Mouse (Mus musculus): ENCODE data around the gene Paxbp1. TPM values are rescaled to one million over a fixed set of nuclear protein-coding genes. Genes with fewer than 3 reads are reported as not detected.

The Paxbp1 gene
- polyA plus RNA-seq, 1 experiment from 2014 or later: 51.8 TPM

- Histone ChIP-seq H3K4me2 (ENCODE audit: low read depth, low read length) (peak overlapping the region; percentile 89), H3K9ac (ENCODE audit: low read depth, low read length) (peak overlapping the region; percentile 80), H3K36me3 (ENCODE audit: control insufficient read depth, insufficient read depth, low read length) (peaks cover 31% of the 10 kb centered on the region), H3K9me3 (ENCODE audit: control insufficient read depth, low read length) (no peaks in the 10 kb centered on the region), H3K4me3 (ENCODE audit: low read depth, low read length) (peak overlapping the region; percentile 89), H3K27me3 (replicated peaks; ENCODE audit: control insufficient read depth, insufficient read depth, low read length) (no peaks in the 10 kb centered on the region), H3K27ac (replicated peaks; ENCODE audit: low read depth, low read length) (peak overlapping the region; percentile 85; the same call in 1 of the 2 replicates), H3K4me1 (ENCODE audit: control insufficient read depth, insufficient read depth, low read length) (peaks cover 8% of the 10 kb centered on the region)
- DNase-seq (ENCODE audit: low spot score): no peak
- no peak for ATAC-seq (ENCODE audit: low read depth)
- 30% methylated on average over 3 of the region's 3 CpGs for whole genome bisulfite sequencing
Observed at GRCm38 (mm10) chr16:91011847-91012246, 32.5 kb downstream of the Paxbp1 start.

GRCm38 (mm10) chr16:91011021-91011683, 33.2 kb downstream of the Paxbp1 start, which contains the start of gene Synj1:
Synj1 (minus strand) TSS chr16:91011308.
- peak; percentile 96 for ATAC-seq (ENCODE audit: low read depth)
- peak within 1 kb of the TSS; percentile 89 for H3K4me2 ChIP-seq (ENCODE audit: low read depth, low read length)
- peaks cover 8% of the 10 kb centered on the region for H3K4me1 ChIP-seq (ENCODE audit: control insufficient read depth, insufficient read depth, low read length)
- DNase-seq (ENCODE audit: low spot score): peak; percentile 96
- H3K27me3 ChIP-seq (replicated peaks; ENCODE audit: control insufficient read depth, insufficient read depth, low read length): no peaks in the 10 kb centered on the region
- peaks cover 28% of the 10 kb centered on the region for H3K36me3 ChIP-seq (ENCODE audit: control insufficient read depth, insufficient read depth, low read length)
- WGBS: under 1% methylated on average over 41 of the region's 66 CpGs
- H3K4me3 ChIP-seq (ENCODE audit: low read depth, low read length): peak within 1 kb of the TSS; percentile 89
- H3K9me3 ChIP-seq (ENCODE audit: control insufficient read depth, low read length): no peaks in the 10 kb centered on the region
- peak within 1 kb of the TSS; percentile 80 for H3K9ac ChIP-seq (ENCODE audit: low read depth, low read length)
- peak within 1 kb of the TSS; percentile 85 for H3K27ac ChIP-seq (replicated peaks; ENCODE audit: low read depth, low read length)

- ATAC-seq (ENCODE audit: low read depth) (peak; percentile 60; the same call in 1 of the 2 replicates), DNase-seq (ENCODE audit: low spot score) (no peak)
- Histone ChIP-seq H3K9me3 (ENCODE audit: control insufficient read depth, low read length) (no peaks in the 10 kb centered on the region), H3K36me3 (ENCODE audit: control insufficient read depth, insufficient read depth, low read length) (peaks cover 22% of the 10 kb centered on the region), H3K9ac (ENCODE audit: low read depth, low read length) (peak overlapping the region; percentile 80), H3K4me3 (ENCODE audit: low read depth, low read length) (peak overlapping the region; percentile 89), H3K27ac (replicated peaks; ENCODE audit: low read depth, low read length) (peak overlapping the region; percentile 85), H3K4me2 (ENCODE audit: low read depth, low read length) (peak overlapping the region; percentile 89), H3K4me1 (ENCODE audit: control insufficient read depth, insufficient read depth, low read length) (peaks cover 8% of the 10 kb centered on the region), H3K27me3 (replicated peaks; ENCODE audit: control insufficient read depth, insufficient read depth, low read length) (no peaks in the 10 kb centered on the region)
- under 1% methylated on average over 41 of the region's 42 CpGs for WGBS
Observed at GRCm38 (mm10) chr16:91010581-91011020, 33.7 kb downstream of the Paxbp1 start.

- peak overlapping the region; percentile 85; the same call in 1 of the 2 replicates for H3K27ac ChIP-seq (replicated peaks; ENCODE audit: low read depth, low read length)
- DNase-seq (ENCODE audit: low spot score): peak; percentile 14
- WGBS: 2% methylated on average over 19 of the region's 19 CpGs
Observed at GRCm38 (mm10) chr16:91009942-91010529, 34.3 kb downstream of the Paxbp1 start.

GRCm38 (mm10) chr16:91004915-91005538, 39.3 kb downstream of the Paxbp1 start:
- H3K36me3 ChIP-seq (ENCODE audit: control insufficient read depth, insufficient read depth, low read length): no peaks in the 10 kb centered on the region
- 82% methylated on average over 4 of the region's 4 CpGs for WGBS

More at GRCm38 (mm10) chr16:91009942-91010529, 34.3 kb downstream of the Paxbp1 start:
- ATAC-seq (ENCODE audit: low read depth): no peak
- H3K4me2 ChIP-seq (ENCODE audit: low read depth, low read length): peak overlapping the region; percentile 89
- H3K36me3 ChIP-seq (ENCODE audit: control insufficient read depth, insufficient read depth, low read length): peaks cover 16% of the 10 kb centered on the region
- peak overlapping the region; percentile 89 for H3K4me3 ChIP-seq (ENCODE audit: low read depth, low read length)
- peaks cover 8% of the 10 kb centered on the region for H3K4me1 ChIP-seq (ENCODE audit: control insufficient read depth, insufficient read depth, low read length)
- no peaks in the 10 kb centered on the region for H3K9me3 ChIP-seq (ENCODE audit: control insufficient read depth, low read length)
- peak overlapping the region; percentile 80 for H3K9ac ChIP-seq (ENCODE audit: low read depth, low read length)
- H3K27me3 ChIP-seq (replicated peaks; ENCODE audit: control insufficient read depth, insufficient read depth, low read length): no peaks in the 10 kb centered on the region

GRCm38 (mm10) chr16:91001098-91001497, 43.2 kb downstream of the Paxbp1 start:
- no peak for DNase-seq (ENCODE audit: low spot score)
- Histone ChIP-seq H3K4me2 (ENCODE audit: low read depth, low read length) (no peak overlapping the region), H3K27me3 (replicated peaks; ENCODE audit: control insufficient read depth, insufficient read depth, low read length) (no peaks in the 10 kb centered on the region), H3K36me3 (ENCODE audit: control insufficient read depth, insufficient read depth, low read length) (no peaks in the 10 kb centered on the region), H3K4me1 (ENCODE audit: control insufficient read depth, insufficient read depth, low read length) (0 out of 2 replicates have a peak, but pooled peaks cover 3% of the 10 kb centered on the region), H3K4me3 (ENCODE audit: low read depth, low read length) (no peak overlapping the region), H3K9me3 (ENCODE audit: control insufficient read depth, low read length) (no peaks in the 10 kb centered on the region), H3K9ac (ENCODE audit: low read depth, low read length) (no peak overlapping the region), H3K27ac (replicated peaks; ENCODE audit: low read depth, low read length) (no peak overlapping the region)
- 76% methylated on average over 2 of the region's 2 CpGs for WGBS
- no peak for ATAC-seq (ENCODE audit: low read depth)

More at GRCm38 (mm10) chr16:91004915-91005538, 39.3 kb downstream of the Paxbp1 start:
- Histone ChIP-seq H3K9ac (ENCODE audit: low read depth, low read length) (no peak overlapping the region), H3K4me1 (ENCODE audit: control insufficient read depth, insufficient read depth, low read length) (peaks cover 8% of the 10 kb centered on the region), H3K27me3 (replicated peaks; ENCODE audit: control insufficient read depth, insufficient read depth, low read length) (no peaks in the 10 kb centered on the region), H3K4me3 (ENCODE audit: low read depth, low read length) (no peak overlapping the region), H3K27ac (replicated peaks; ENCODE audit: low read depth, low read length) (no peak overlapping the region), H3K9me3 (ENCODE audit: control insufficient read depth, low read length) (no peaks in the 10 kb centered on the region), H3K4me2 (ENCODE audit: low read depth, low read length) (no peak overlapping the region)
- DNase-seq (ENCODE audit: low spot score): no peak
- no peak for ATAC-seq (ENCODE audit: low read depth)

- no peak; the same call in 1 of the 2 replicates for ATAC-seq (ENCODE audit: low read depth)
- DNase-seq (ENCODE audit: low spot score): peak; percentile 74
- 68% methylated on average over 4 of the region's 4 CpGs for WGBS
- Histone ChIP-seq H3K4me3 (ENCODE audit: low read depth, low read length) (no peak overlapping the region), H3K36me3 (ENCODE audit: control insufficient read depth, insufficient read depth, low read length) (no peaks in the 10 kb centered on the region), H3K9me3 (ENCODE audit: control insufficient read depth, low read length) (no peaks in the 10 kb centered on the region), H3K4me2 (ENCODE audit: low read depth, low read length) (no peak overlapping the region), H3K9ac (ENCODE audit: low read depth, low read length) (no peak overlapping the region), H3K4me1 (ENCODE audit: control insufficient read depth, insufficient read depth, low read length) (peaks cover 11% of the 10 kb centered on the region; the same call in 1 of the 2 replicates), H3K27me3 (replicated peaks; ENCODE audit: control insufficient read depth, insufficient read depth, low read length) (no peaks in the 10 kb centered on the region), H3K27ac (replicated peaks; ENCODE audit: low read depth, low read length) (no peak overlapping the region)
Observed at GRCm38 (mm10) chr16:90999827-91000226, 44.5 kb downstream of the Paxbp1 start.

GRCm38 (mm10) chr16:90997822-90998221, 46.5 kb downstream of the Paxbp1 start:
- Histone ChIP-seq H3K4me2 (ENCODE audit: low read depth, low read length) (no peak overlapping the region), H3K4me3 (ENCODE audit: low read depth, low read length) (no peak overlapping the region), H3K4me1 (ENCODE audit: control insufficient read depth, insufficient read depth, low read length) (peaks cover 12% of the 10 kb centered on the region; the same call in 1 of the 2 replicates), H3K27me3 (replicated peaks; ENCODE audit: control insufficient read depth, insufficient read depth, low read length) (no peaks in the 10 kb centered on the region), H3K27ac (replicated peaks; ENCODE audit: low read depth, low read length) (no peak overlapping the region), H3K36me3 (ENCODE audit: control insufficient read depth, insufficient read depth, low read length) (peaks cover 5% of the 10 kb centered on the region; the same call in 1 of the 2 replicates), H3K9me3 (ENCODE audit: control insufficient read depth, low read length) (no peaks in the 10 kb centered on the region), H3K9ac (ENCODE audit: low read depth, low read length) (no peak overlapping the region)
- WGBS: 86% methylated on average over 3 of the region's 3 CpGs
- ATAC-seq (ENCODE audit: low read depth) (no peak), DNase-seq (ENCODE audit: low spot score) (no peak)

Data from embryonic facial prominence, embryonic 14.5 days (tissue).